Mouse (Mus musculus) left cerebral cortex, postnatal 4 days (tissue): ENCODE data around the gene Rdh7. TPM values are rescaled to one million over a fixed set of nuclear protein-coding genes. Genes with fewer than 3 reads are reported as not detected.

Experiments
- total RNA-seq, 2 experiments: library from RNA; stranded (reverse); gene quantifications; 2 replicates each; pipeline ENCODE4 v1.2.3; 2021

Rdh7 gene
- total RNA-seq, 2 experiments from 2014 or later, result not detected

Other genes starting within 250 kb of the Rdh7 start
- 1 to 10 TPM; 6.0 to 6.1 TPM for gene Stat6, start 245.8 kb downstream of the Rdh7 start, total RNA-seq
- 1 to 10 TPM; 4.8 to 5.6 TPM for gene Nemp1, start 221.9 kb downstream of the Rdh7 start, total RNA-seq
- 10 to 100 TPM; 21.5 to 21.9 TPM for gene Nab2, start 220.2 kb downstream of the Rdh7 start, total RNA-seq
- gene Myo1a, start 183.6 kb downstream of the Rdh7 start, total RNA-seq, result under 1 TPM; 0.46 to 0.82 TPM
- gene Tac2, start 164.3 kb downstream of the Rdh7 start, total RNA-seq, result 1 to 10 TPM; 2.8 to 4.3 TPM
- gene Zbtb39, start 149.3 kb downstream of the Rdh7 start, total RNA-seq, result 10 to 100 TPM; 14.5 to 15.1 TPM
- 1 to 10 TPM; 1.1 to 1.4 TPM for gene Gpr182, start 137.1 kb downstream of the Rdh7 start, total RNA-seq
- gene Rdh1, start 129.1 kb downstream of the Rdh7 start, total RNA-seq, result under 1 TPM; 0.22 TPM
- gene Rdh16f1, start 129.0 kb downstream of the Rdh7 start, total RNA-seq, result not detected
- gene Rdh9, start 112.4 kb downstream of the Rdh7 start, total RNA-seq, result under 1 TPM; 0.60 to 0.72 TPM
- gene Rdh16, start 87.7 kb downstream of the Rdh7 start, total RNA-seq, result under 1 TPM in 1 of 2 experiments, not detected in 1; 0.12 TPM
- not detected for gene Rdh19, start 38.9 kb downstream of the Rdh7 start, total RNA-seq
- not detected for gene Rdh16f2, start 22.3 kb downstream of the Rdh7 start, total RNA-seq
- gene Sdr9c7, start 9.7 kb upstream of the Rdh7 start, total RNA-seq, result not detected
- not detected for gene Hsd17b6, start 118.8 kb upstream of the Rdh7 start, total RNA-seq
- gene Prim1, start 126.4 kb upstream of the Rdh7 start, total RNA-seq, result 10 to 100 TPM; 19.9 to 23.8 TPM
- gene Naca, start 146.8 kb upstream of the Rdh7 start, total RNA-seq, result 100 to 1,000 TPM; 481 to 496 TPM
- 100 to 1,000 TPM; 179 to 184 TPM for gene Ptges3, start 170.1 kb upstream of the Rdh7 start, total RNA-seq
- gene Atp5b, start 194.5 kb upstream of the Rdh7 start, total RNA-seq, result 1,000 to 10,000 TPM; 1,302 to 1,309 TPM
- 10 to 100 TPM; 34.5 to 36.2 TPM for gene Baz2a, start 202.8 kb upstream of the Rdh7 start, total RNA-seq